ENCODE assay signal across 23 mouse cellular contexts in genomic region chr15:12414696-12415095, GRCm38 (mm10).
A peak's percentile ranks its signal among the peaks of the same experiment; 100 is the strongest.
DNase-seq lines count a peak whose midpoint lies in the region; ATAC-seq and TF ChIP-seq lines count a peak whose summit lies in the region.
"Had no signal": no experiment of that assay in that cellular context is flagged by ENCODE, and none has a peak within 500 bp of the region (broad histone marks: within the 10 kb centered on the region; RNA-seq: fewer than 3 reads in every experiment).

No protein-coding gene starts in this region.

- in situ Hi-C loops in Patski (cut with MboI; ENCODE audit: low pct_unique_long_range_greater_than_20kb), result no loop called here

- H3K27me3 ChIP-seq in Patski, result no peaks in the 10 kb centered on the region
- H3K27me3 ChIP-seq: embryonic facial prominence, embryonic 13.5 days; forebrain, embryonic 13.5 days; hindbrain, embryonic 15.5 days; limb, embryonic 13.5 days; midbrain, embryonic 15.5 days; neural tube, embryonic 15.5 days; stomach, embryonic 15.5 days had no signal

- CTCF ChIA-PET in Patski (lab: Charles Lee), result no interaction called here

- ATAC-seq in Patski, result peak; percentile 84
- ATAC-seq in activated CD4-positive, CD25-positive, alpha-beta regulatory T cell, adult 4 months, result no peak
- ATAC-seq: CD4-positive, CD25-positive, alpha-beta regulatory T cell, adult 4 months; forebrain, embryonic 13.5 days; inflammation-experienced regulatory T-cells, adult 6 months; midbrain, embryonic 15.5 days had no signal

- peak; percentile 49 to 54 for DNase-seq in heart, adult 9 months (ENCODE audit: low spot score in 2 of 2)
- no peak for DNase-seq in heart, postnatal 4 days
- peak; percentile 43 for DNase-seq in right cerebral cortex, adult 18-20 months
- DNase-seq in right cerebral cortex, postnatal 25 days, result no peak
- DNase-seq in Patski (ENCODE audit: low read depth, low spot score), result peak; percentile 72
- DNase-seq in gonadal fat pad, adult 2 months (ENCODE audit: low read depth), result peak; percentile 85
- DNase-seq: adrenal gland, postnatal 14 days; cerebellum, adult 11-12 months; cerebellum, adult 9-11 months; kidney, adult 11 months; kidney, postnatal 14 days; right cerebral cortex, postnatal 14 days; thymus, postnatal 14 days had no signal

- POLR2A ChIA-PET in Patski (lab: Charles Lee), result no interaction called here

- TF ChIP-seq CTCF in Patski (IDR thresholded peaks at IDR 0.05), result no peak

Comparison
In these comparisons a context has a peak if more than half of its experiments do, and no peak if none do; other contexts are left out.
1. DNase-seq: peak in heart, adult 9 months (2 of 2), right cerebral cortex, adult 18-20 months (single experiment), Patski (single experiment) and gonadal fat pad, adult 2 months (single experiment); none in heart, postnatal 4 days (single experiment) and right cerebral cortex, postnatal 25 days (single experiment).